Mouse (Mus musculus): ENCODE data around the gene Cdk5rap3. TPM values are rescaled to one million over a fixed set of nuclear protein-coding genes. Genes with fewer than 3 reads are reported as not detected.

Cdk5rap3 gene
- total RNA-seq, 2 experiments from 2014 or later = 21.6 to 23.2 TPM

DNA sequence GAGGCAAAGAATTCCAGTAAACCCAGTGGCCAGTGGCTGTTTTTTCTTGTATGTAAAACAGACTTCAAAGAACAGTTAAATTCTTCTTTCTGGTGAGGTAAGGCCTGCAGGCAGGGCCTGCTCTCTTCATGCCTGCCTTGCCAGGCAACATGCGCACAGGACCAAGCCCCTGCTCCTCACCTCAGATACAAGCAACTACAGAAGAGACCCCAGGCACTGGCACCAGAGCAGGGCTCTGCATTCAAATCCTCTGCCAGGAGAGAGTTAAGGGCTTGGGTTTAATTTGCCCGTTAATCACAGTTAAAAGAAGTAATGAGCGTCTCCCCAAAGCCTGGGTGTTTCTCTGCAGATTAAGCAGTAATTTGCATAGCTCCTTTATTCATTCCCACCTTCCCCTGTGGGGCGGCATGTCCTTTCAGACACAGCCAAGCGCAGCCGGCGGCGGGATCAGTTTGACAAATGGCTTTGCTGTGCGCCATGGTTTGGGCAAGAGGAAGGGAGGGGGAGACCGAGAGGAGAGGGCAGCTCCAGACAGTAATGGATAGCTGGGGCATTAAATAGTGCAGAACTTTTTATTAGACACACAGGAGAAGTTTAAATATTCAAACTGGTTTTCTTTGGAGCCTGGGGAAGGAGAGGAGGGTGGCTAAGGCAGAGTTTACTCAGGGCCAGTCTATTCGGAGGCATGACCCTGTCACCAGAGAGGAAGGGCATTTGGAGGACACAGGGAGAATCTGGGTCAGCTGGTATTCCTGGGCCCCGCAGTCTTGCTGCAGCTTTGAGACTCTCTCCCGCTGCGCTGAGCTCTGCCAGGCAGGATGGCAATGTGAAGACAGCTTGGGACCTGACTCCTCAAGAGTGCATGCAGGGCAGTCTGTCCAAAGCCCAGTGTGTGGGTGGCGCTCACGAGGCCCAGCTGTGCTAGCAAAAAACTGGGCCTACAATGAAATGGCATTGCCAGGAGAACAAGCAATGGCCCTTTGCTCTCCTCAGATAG is 13.4 kb downstream of the Cdk5rap3 start:
- DNase-seq (ENCODE audit: low spot score) = no peak
- intact Hi-C loops (cut with DNase I) = no loop called here

DNA sequence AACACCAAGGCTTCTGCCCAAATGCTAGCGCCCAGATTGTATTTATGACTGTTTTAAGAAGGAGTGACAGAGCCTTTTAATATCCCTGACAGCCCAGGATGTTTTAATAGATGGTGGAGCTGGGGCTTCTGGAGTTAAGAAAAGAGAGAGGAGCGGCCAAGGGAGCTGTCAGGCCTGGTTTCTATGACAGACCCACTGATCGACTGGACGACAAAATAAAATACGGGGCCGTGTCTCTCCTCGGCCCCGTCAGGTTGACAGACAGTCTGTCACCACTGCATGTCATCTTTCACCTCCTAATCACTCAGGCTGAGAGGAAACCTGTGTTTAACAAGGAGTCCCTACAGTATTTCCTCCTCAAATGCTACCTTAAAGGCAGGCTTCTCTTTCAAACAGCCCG is 15.0 kb downstream of the Cdk5rap3 start:
- intact Hi-C loops (cut with DNase I) = no loop called here
- DNase-seq (ENCODE audit: low spot score) = no peak

DNA sequence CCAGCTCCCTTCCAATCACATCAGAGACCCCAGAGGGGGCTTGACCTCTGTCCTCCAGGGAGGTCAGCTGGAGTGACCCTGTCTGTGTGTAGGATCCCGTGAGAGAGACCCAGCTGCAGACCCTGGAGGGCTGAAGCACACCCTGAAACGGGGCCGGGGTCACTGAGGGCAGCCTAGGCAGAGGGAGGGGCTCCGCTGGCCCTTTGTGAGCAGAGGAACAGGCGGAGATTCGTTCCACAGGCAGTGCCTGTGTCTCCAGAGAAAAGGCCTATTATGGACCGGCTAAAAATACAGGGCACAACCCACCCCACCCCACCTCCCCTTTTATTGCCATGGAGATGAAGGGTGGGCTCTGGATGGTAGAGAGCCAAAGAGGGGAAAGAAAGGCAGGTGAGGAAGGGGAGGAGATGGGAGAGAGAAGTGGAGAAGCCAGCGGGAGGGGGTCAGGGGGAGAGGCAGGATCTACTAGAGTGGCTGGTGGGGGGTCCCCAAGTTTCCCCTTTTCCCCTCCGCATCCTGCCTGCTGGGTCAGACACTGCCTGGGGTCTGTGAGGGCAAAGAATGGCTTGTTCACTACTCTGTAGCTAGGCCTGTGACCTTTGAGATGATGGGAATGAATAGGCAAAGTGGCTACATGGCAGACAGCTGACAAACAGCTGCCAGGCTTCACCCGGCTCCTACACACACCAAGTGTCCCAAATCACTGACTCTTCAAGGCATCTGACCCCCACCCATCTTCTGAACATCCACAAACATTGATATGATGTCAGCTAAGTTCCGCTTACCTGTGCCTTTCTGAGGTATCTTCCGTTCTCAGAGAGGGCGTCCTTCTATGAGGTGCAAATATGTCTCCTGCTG is 16.6 kb downstream of the Cdk5rap3 start:
- no peak for DNase-seq (ENCODE audit: low spot score)
- intact Hi-C loops (cut with DNase I) = no loop called here

DNA sequence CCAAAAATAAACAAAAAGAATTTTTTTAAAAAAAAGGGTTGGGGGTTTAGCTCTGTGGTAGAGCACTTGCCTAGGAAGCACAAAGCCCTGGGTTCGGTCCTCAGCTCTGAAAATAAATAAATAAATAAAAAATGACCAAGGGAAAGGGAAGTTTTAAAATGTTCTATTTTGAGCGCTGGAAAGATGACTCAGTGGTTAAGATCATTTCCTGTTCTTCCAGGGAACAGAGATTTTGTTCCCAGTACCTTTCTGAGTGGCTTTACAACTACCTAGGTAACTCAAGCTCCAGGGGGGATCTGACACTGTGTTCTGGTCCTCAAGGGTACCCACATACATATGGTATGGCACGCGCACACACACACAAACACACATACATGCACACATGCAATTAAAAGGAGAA is 20.4 kb downstream of the Cdk5rap3 start:
- DNase-seq (ENCODE audit: low spot score) = no peak
- intact Hi-C loops (cut with DNase I) = no loop called here

DNA sequence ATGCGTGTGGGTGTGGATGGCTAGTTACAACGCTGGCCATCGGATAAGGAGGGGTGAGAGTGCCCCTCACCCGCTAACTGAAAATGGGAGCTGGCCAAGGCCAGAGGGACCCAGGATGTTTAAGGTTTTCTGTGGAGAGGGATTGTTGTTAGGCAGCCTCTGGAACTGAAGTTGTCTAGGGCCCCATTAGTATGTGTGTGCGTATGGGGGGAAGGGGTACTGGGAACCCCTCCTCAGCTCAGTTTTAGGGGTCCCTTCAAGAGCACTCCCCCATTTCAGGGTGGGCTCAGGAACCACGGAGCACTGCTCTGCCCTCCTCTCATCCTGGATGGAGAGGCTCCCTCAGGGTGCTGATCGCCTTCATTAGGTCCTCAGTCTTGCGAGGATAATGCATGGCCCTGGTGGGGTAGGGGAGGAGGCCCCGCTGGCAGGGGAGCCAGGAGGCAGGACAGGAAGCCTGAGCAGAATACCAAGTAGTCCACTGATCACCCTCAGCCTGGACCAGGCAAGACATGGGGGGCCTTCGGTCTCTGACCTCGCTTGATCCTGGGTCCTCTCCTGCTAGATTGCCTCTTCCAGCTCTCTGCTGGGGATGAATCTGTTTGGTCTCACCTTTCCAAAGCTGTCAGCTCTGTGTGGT is 23.0 kb downstream of the Cdk5rap3 start:
- DNase-seq (ENCODE audit: low spot score) = no peak
- intact Hi-C loops (cut with DNase I) = loop anchor here (2.0 kb wide), 1 partner anchor 21 kb away; no protein-coding TSS in a partner anchor

DNA sequence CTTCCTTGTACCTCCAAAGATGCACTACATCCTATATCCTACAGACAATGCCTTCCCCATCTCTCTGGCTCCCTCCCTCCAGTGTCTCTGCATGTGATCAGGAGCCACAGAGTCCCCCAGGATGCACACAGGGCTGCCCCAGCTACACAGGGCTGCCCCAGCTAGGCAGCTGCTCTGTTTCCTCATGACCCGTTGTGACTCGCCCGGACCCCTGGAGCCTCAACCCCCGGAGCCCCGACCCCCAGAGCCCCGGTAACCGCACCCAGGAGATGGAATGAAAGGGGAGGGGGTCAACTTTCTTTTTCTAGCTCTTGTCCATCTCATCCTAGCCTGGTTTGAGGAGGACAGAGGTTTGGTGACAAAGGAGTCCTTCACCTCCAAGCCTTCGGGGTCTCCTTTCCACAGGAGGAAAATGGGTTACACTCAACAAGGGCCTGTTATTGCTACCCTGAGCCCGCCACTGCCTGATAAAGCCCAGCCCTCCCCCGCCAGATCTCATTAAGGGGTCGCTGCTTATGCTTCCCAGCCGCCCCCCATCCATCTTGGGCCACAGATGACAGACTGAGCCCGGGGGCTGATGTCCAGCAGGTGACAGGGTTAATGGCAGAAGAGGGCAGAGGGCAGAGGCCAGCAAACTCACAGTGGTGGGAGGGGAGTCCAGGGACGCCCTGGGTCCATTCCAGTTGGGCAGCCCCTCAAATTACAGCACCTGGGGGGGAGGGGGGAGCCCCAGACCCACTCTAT is 24.3 kb downstream of the Cdk5rap3 start:
- no peak for DNase-seq (ENCODE audit: low spot score)
- intact Hi-C loops (cut with DNase I) = loop anchor here (2.0 kb wide), 1 partner anchor 19 kb away; no protein-coding TSS in a partner anchor

DNA sequence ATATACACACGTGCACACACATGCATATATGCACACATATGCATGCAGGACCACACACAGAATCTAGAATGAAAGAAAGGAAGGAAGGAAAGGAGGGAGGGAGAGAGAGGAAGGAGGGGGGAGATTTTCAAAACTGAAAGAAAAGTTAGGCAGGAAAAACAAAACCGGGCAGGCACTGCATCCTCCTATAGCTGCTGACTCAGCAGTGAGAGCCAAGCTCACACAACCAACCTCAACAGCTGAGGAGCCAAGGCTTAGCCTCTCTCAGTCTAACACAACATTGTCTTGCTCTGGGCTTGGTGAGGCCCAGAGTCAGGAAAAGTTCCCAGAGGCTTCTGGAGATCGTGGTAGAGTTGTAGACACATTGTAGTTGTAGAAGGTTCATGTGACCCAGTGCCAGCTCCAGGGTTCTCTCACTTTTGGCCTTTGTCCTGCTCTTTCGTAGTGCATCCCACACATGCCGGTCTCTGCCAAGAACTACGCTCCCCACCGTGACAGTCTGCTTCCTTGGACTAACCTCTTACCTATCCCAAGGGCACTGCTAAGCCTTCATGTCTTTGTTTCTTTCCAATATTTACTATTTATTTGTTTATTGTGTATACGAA is 29.3 kb downstream of the Cdk5rap3 start:
- intact Hi-C loops (cut with DNase I) = no loop called here
- DNase-seq (ENCODE audit: low spot score) = no peak

DNA sequence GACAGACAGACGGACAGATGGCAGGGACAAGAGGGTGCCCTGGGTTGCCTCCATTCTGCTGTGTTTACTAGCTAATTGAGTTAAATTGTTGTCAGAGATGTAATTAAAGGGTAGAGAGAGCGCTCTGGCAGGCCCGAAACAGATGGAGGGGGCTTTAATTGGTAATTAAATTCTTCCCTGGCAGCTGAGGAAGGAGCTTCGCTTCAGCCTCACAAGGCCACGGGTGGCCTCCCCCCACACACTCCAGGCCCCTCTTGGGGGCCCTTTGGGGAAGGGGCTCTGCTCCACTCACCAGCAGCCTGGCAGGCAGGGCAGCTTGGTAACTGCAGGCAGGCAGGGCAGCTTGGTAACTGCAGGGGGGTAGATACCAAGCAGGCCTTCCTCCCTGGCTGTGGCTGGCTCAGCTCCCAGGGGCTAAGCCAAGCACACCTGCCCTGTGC is 30.4 kb downstream of the Cdk5rap3 start:
- no peak for DNase-seq (ENCODE audit: low spot score)
- intact Hi-C loops (cut with DNase I) = no loop called here

DNA sequence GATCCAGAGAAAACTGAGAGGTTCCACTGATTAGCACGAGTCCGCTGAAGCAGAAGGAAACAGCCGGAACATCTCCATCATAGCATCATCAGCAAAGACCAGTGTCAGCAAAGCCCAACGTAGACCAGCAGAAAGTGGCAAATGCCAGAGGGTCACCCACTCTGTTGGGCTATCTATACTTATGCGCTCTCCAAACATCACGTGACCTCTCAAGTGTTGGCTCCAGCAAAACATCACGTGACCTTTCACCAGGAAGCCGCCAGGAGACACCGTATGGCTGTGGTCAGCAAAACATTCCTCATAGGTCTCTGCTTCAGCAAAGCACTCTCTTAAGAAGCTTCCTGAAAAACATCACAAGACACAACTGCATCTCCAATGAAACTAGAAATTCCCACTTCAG is 36.0 kb downstream of the Cdk5rap3 start:
- DNase-seq (ENCODE audit: low spot score) = no peak
- intact Hi-C loops (cut with DNase I) = no loop called here

DNA sequence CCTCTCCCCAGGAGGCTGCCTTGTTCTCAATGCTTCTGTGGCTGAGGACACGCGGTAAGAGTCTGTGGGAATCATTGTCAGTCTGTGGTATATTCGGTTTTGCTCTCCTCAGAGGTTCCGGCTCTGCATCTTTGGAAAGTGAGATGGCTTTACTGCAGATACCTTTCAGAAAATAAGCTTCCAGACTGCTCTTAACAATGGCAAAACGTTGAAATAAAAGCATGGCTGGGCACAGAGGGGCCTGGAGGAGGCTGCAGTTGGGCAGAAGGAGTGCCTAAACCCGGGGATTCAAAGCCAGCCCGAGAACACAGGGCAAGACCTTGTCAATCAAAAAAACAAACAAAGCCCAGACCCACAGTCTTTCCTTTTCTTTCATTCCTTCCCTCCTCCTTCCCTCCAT is 36.9 kb downstream of the Cdk5rap3 start:
- intact Hi-C loops (cut with DNase I) = no loop called here
- no peak for DNase-seq (ENCODE audit: low spot score)

DNA sequence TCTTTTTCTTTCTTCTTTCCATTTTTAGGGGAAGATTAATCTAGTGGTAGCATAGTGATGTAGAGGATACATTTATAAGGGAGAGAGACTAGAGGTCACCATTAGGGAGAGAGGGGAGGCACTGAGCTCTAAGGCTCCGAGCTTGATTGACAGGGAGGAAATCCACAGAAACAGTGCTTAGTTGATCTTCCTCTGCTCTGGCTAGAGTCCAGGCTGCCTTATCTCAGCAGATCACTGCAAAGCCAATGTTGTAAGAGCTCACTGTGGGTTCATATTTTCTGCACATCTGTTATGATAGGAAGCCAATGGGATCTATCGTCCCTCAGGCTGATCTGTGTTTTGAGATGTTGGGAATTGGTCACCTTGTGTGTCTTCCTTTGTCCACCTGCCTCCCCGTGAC is 37.6 kb downstream of the Cdk5rap3 start:
- intact Hi-C loops (cut with DNase I) = no loop called here
- DNase-seq (ENCODE audit: low spot score) = no peak

DNA sequence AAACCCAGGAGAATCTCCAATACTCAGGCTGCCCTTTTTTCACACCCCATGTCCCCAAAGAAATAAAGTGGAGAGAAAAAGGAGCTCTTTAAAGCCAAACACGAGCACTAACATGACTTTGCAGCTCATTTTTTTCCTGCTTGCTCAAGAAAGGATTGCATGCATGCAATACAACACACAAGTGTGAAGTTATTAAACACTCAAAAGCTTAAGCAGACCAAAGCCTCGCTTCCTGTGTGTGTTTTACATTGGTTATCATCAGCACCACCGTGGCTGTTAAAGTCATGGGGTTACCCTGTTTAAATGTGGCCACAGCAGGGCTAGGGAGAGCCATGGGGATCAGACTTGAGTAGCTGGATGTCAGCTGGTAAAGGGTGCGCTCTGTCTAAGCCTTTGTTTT is 39.2 kb downstream of the Cdk5rap3 start:
- intact Hi-C loops (cut with DNase I) = no loop called here

DNA sequence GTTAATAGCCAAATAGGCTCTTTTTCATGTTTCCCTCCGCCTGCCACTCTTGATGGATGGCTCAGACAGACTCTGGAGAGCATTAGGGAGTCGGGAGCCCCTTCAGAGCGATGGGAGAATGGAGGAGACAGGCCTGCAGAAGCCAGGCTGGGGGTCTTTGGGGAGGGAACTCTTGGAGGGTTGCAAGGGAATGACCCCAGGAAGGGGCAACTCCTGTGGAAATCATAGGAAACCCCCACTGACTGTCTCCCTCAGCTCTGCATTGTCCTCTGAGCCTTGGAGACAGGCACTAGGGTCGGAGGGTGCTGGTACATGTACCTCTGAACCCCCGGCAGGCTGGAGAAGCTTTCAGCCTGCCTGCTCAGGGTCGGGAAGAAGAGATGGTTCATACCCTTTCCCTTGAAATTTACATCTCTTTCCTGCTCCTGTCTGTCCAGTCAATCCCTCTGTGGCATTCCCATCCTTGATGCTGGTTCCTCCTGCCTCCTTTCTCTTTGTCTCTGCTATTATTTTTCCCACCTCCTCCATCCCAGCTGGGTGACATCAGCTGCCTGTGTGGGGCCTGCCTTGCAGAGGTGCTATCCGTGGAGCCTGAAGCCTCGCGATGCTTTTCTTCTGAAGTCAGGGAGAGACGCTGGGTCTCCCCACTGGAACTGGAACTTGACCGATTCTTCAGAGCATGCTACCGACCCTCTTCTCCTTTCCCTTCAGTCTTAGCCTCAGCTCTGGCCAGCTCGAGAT is 39.8 kb downstream of the Cdk5rap3 start:
- no peak for DNase-seq (ENCODE audit: low spot score)
- intact Hi-C loops (cut with DNase I) = no loop called here

More for the DNA sequence above, 39.2 kb downstream of the Cdk5rap3 start:
- no peak for DNase-seq (ENCODE audit: low spot score)

DNA sequence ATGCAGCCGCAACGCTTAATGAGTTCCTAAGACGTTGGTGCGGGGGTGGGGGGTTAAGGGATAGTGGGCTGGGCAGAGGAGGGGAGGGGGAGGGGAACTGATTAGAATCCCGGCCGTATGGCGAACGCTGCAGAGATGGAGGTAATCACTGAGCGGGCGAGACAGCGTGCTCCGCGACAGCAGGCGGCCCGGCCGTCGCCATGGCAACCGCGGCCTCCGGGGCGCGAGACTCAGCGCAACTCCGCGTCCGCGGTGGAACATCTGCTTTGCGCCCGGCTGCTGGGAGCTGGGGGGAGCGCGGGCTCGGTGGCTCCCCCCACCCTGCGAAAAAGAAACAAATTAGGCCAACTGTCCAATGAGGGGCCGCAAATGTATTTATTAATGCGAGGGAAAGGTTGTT is 40.6 kb downstream of the Cdk5rap3 start:
- peak; percentile 26 for DNase-seq (ENCODE audit: low spot score)
- intact Hi-C loops (cut with DNase I) = no loop called here

DNA sequence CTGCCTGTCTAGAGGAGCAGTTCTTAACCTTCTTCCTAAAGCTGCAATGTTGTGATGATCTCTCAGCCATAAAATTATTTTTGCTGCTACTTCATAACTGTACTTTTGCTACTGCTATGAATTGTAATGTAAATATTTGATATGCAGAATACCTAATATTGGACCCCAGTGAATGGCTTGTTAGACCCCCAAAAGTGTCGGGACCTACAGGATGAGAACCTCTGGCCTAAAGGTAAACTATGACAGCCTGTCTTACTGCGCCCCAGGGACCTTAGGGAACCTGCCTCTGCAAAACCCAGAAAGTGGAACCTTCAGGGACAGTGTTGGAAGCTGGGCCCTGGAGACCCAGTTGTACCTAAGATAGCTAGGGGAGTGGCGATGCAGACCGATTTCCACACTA is 41.0 kb downstream of the Cdk5rap3 start:
- intact Hi-C loops (cut with DNase I) = no loop called here
- DNase-seq (ENCODE audit: low spot score) = no peak

DNA sequence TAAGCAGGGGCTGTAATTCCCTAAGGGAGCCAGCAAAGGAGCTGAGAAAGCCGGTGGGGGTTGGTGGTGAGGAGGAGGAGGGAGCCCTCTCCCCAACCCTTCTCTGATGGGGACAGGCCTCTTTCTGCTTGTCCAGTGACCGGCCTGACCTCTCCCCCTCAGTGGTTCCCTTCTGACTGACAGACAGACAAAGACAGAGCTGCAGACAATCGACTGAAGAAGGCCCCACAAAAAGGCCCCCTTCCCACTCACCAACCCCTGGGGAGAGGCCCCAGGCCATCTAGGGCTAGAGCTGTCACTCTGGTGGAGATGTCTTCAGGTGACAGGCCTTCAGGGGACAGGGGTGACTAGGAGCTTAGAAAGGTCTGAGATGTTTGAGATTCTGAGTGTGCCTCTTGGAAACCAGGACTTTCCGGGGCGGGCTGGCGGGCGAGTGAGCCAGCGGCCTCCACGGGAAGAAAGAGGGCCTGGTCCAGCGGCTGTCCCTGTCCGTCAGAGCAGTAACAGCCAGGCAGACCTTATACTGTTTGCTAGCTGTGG is 42.6 kb downstream of the Cdk5rap3 start:
- intact Hi-C loops (cut with DNase I) = loop anchor here (2.0 kb wide), 1 partner anchor 19 kb away; no protein-coding TSS in a partner anchor
- no peak for DNase-seq (ENCODE audit: low spot score)

DNA sequence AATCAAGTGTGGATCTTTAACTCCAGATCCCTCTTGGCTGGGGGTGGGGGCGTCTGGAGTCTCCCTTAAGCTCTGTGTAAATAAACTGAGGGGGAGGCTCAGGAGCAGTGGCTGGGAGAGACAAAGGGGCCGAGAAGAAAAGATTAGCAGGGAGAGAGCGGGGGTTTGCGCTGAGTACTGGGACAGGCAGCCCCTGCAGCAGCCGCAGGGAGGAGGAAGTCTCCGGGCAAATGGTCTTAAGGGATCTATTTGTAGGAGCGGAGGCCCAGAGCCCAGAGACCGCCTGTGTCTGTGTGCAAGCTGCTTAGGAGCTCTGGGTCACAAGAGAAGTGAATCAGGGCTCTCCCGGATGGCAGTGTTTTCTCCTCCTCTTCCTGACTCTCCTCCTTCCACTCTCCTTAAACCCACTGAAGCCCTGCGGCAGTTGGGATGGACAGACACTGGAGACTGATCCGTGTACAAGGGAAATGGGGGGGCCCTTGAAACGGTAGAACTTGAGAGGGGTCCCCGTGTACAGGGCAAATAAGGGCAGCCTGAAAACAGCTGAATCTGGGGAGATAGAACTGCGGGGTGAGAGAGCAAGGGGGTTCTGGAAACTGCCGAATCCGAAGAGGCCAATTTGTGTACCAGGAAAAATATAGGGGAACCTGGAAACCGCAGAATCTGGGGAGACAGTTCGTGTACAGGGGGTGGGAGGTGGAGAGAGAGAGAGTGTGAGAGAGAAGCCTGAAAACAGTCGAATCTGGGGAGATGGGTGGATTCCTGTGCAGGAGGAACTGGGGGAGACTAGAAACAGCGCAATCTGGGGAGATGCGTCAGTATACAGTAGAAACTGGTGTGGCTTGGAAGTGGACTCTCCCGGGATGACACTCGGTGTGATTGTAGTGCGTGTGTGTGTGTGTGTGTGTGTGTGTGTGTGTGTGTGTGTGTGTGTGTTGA is 43.6 kb downstream of the Cdk5rap3 start:
- intact Hi-C loops (cut with DNase I) = loop anchor here (2.0 kb wide), 1 partner anchor 20 kb away; no protein-coding TSS in a partner anchor
- DNase-seq (ENCODE audit: low spot score) = no peak

All from heart, postnatal 25 days (tissue).